In the genomic region with DNA sequence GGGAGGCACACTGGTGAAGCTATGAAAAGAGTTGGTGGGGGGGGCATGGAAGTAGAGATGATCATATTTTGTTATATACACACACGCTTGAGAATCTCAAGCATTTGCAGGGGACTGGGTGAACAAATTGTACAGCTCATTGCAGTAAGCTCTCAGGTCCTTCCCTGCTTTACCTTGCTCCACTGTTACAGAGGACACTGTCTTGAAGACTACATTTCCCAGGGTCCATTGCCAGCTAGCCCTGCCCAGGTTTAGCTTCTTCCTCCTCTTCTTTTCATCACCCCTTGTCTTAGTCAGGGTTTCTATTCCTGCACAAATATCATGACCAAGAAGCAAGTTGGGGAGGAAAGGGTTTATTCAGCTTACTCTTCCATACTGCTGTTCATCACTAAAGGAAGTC, we compare ENCODE assay signal across 31 mouse cellular contexts.
"Had no signal": no experiment of that assay in that cellular context is flagged by ENCODE, and none has a peak within 500 bp of the region (broad histone marks: within the 10 kb centered on the region; RNA-seq: fewer than 3 reads in every experiment).

No protein-coding gene starts in this region.

- H3K4me2 ChIP-seq: heart, embryonic 11.5 days; heart, embryonic 12.5 days; heart, embryonic 13.5 days; heart, embryonic 15.5 days; hindbrain, embryonic 12.5 days; hindbrain, embryonic 13.5 days; hindbrain, embryonic 14.5 days; hindbrain, embryonic 15.5 days; intestine, embryonic 15.5 days; kidney, embryonic 15.5 days had no signal

- DNase-seq: heart, postnatal 10 days; heart, postnatal 14 days; heart, postnatal 36 days; heart, postnatal 4 days; kidney, adult 11 months; kidney, adult 18-20 months; kidney, adult 2 months; kidney, adult 8-10 months; kidney, adult 9 months; kidney, postnatal 10 days; kidney, postnatal 14 days; kidney, postnatal 25 days; kidney, postnatal 36 days; kidney, postnatal 4 days; layer of hippocampus, adult 9-11 months; layer of hippocampus, postnatal 36 days had no signal

- H3K27me3 ChIP-seq: heart, embryonic 12.5 days; heart, embryonic 13.5 days; heart, embryonic 15.5 days; hindbrain, embryonic 12.5 days; hindbrain, embryonic 13.5 days; hindbrain, embryonic 15.5 days; intestine, embryonic 15.5 days; kidney, embryonic 15.5 days had no signal

- H3K36me3 ChIP-seq: heart, embryonic 12.5 days; heart, embryonic 13.5 days; heart, embryonic 15.5 days; hindbrain, embryonic 10.5 days; hindbrain, embryonic 12.5 days; hindbrain, embryonic 13.5 days; hindbrain, embryonic 15.5 days; intestine, embryonic 15.5 days; kidney, embryonic 15.5 days had no signal

- H3K9ac ChIP-seq: heart, embryonic 12.5 days; heart, embryonic 13.5 days; heart, embryonic 15.5 days; hindbrain, embryonic 12.5 days; hindbrain, embryonic 13.5 days; hindbrain, embryonic 14.5 days; hindbrain, embryonic 15.5 days; intestine, embryonic 15.5 days; kidney, embryonic 15.5 days had no signal

- H3K4me1 ChIP-seq: heart, embryonic 12.5 days; heart, embryonic 13.5 days; heart, embryonic 15.5 days; hindbrain, embryonic 12.5 days; hindbrain, embryonic 13.5 days; hindbrain, embryonic 15.5 days; intestine, embryonic 15.5 days; kidney, embryonic 15.5 days had no signal

- H3K9me3 ChIP-seq: hindbrain, embryonic 12.5 days; hindbrain, embryonic 13.5 days; hindbrain, embryonic 15.5 days; intestine, embryonic 15.5 days had no signal

- H3K27ac ChIP-seq: heart, embryonic 13.5 days; heart, embryonic 15.5 days; hindbrain, embryonic 10.5 days; hindbrain, embryonic 12.5 days; hindbrain, embryonic 13.5 days; hindbrain, embryonic 14.5 days; hindbrain, embryonic 15.5 days; hindbrain, postnatal 0 days; intestine, embryonic 15.5 days; kidney, embryonic 15.5 days; kidney, postnatal 0 days; layer of hippocampus, adult 2 months; left cerebral cortex, adult 2 months had no signal

- H3K4me3 ChIP-seq: heart, embryonic 12.5 days; heart, embryonic 13.5 days; heart, embryonic 15.5 days; hindbrain, embryonic 10.5 days; hindbrain, embryonic 12.5 days; hindbrain, embryonic 13.5 days; hindbrain, embryonic 15.5 days; intestine, embryonic 15.5 days; kidney, embryonic 15.5 days; layer of hippocampus, adult 2 months; left cerebral cortex, adult 2 months had no signal
